Mouse (Mus musculus) bone marrow, adult 2 months (tissue): ENCODE data around the gene Mllt10. TPM values are rescaled to one million over a fixed set of nuclear protein-coding genes. Genes with fewer than 3 reads are reported as not detected.
A peak's percentile ranks its signal among the peaks of the same experiment; 100 is the strongest.

Experiments used
- H3K27ac ChIP-seq: fragments of 200-500 bp; 2 replicates; pipeline ENCODE4 v1.5.1; 2012; ENCODE audit warnings: low read depth, mild to moderate bottlenecking, control low read depth, inconsistent platforms, low read length; ENCODE audit not compliant: control insufficient read depth, poor library complexity, insufficient read depth
- H3K4me1 ChIP-seq: fragments of 200-500 bp; 2 replicates; pipeline ENCODE4 v1.6.1; 2011; ENCODE audit warnings: low read length; ENCODE audit not compliant: control insufficient read depth, insufficient read depth
- H3K4me3 ChIP-seq: fragments of 200-500 bp; replicated peaks from 2 replicates; pipeline ENCODE3; 2011; ENCODE audit warnings: mild to moderate bottlenecking, low read depth, low read length, control low read depth; ENCODE audit not compliant: control insufficient read depth
- CTCF ChIP-seq: fragments of 200-500 bp; IDR thresholded peaks from 2 replicates; pipeline ENCODE4 v1.5.1; 2011; ENCODE audit warnings: low read length, control low read depth; ENCODE audit not compliant: control insufficient read depth, insufficient read depth
- POLR2A ChIP-seq: fragments of 200-500 bp; IDR thresholded peaks from 2 replicates; pipeline ENCODE4 v1.6.1; 2011; ENCODE audit warnings: low read depth, mild to moderate bottlenecking, control low read depth, low read length, borderline replicate concordance; ENCODE audit not compliant: control insufficient read depth
- WGBS: fragments of 180-500 bp; shearing (Covaris S2); methylation state at CpG from one replicate; pipeline ENCODE4 v1.1.7; 2018; 5-methylcytosine and 5-hydroxymethylcytosine counted together
- polyA plus RNA-seq: library from polyadenylated mRNA; stranded (reverse); fragments of >200 nt; gene quantifications from 2 replicates; pipeline ENCODE4 v1.2.4, GENCODE M21; 2011; ENCODE audit warnings: low replicate concordance; ENCODE audit not compliant: missing spikeins, insufficient read depth, insufficient read length

Gene Mllt10
- polyA plus RNA-seq, 1 experiment = 49.4 TPM

- WGBS = 84% methylated on average over 46 of the region's 46 CpGs
- Histone ChIP-seq H3K27ac (no peak overlapping the region), H3K4me1 (no peaks in the 10 kb centered on the region), H3K4me3 (no peak overlapping the region)
- no peak for TF ChIP-seq POLR2A
- no peak for TF ChIP-seq CTCF
These were observed 15.3 kb upstream of the Mllt10 start for GRCm38 (mm10) chr2:18039566-18040290.

DNA sequence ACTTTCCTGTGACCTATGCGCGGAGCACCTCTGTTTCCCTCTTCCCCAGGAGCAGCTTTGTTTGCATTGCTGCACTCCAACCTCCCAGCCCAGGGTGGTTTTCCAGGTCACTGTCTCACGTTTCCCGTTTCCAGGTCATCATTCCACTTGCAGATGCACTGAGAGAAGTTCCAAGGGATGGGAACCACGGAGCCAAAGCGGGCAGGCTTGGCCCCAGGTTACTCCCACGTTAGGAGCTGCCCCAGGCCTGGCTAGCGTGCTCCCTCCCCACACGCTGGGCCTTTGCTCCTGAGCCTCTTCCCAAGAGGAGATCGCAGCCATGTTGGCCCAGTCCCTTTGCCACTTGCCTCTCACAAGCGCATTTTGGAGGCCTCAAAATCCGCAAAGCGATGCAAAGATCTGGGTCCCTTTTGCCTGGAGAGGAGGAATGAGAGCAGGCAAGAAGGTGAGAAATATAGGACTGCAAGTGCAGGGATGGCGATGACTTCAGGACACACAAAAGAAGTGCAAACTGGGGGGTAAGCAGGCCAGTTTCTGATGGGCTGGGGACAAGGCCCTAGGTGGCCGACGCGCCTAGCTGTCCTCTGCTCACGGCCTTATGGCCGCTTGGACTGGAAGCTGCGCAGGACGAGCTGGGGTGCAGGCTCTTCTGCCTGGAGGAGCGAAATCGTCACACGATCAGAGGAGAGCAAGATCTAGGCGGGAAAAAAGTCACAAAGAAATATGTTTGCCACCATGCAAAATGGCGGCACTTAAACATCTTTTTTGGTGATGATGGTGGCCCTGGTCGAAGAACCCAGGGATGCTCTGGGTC, 14.5 kb upstream of the Mllt10 start:
- H3K4me1 ChIP-seq = no peaks in the 10 kb centered on the region
- no peak overlapping the region for H3K27ac ChIP-seq
- no peak overlapping the region for H3K4me3 ChIP-seq
- TF ChIP-seq CTCF (no peak), POLR2A (no peak)
- 90% methylated on average over 27 of the region's 27 CpGs for WGBS

DNA sequence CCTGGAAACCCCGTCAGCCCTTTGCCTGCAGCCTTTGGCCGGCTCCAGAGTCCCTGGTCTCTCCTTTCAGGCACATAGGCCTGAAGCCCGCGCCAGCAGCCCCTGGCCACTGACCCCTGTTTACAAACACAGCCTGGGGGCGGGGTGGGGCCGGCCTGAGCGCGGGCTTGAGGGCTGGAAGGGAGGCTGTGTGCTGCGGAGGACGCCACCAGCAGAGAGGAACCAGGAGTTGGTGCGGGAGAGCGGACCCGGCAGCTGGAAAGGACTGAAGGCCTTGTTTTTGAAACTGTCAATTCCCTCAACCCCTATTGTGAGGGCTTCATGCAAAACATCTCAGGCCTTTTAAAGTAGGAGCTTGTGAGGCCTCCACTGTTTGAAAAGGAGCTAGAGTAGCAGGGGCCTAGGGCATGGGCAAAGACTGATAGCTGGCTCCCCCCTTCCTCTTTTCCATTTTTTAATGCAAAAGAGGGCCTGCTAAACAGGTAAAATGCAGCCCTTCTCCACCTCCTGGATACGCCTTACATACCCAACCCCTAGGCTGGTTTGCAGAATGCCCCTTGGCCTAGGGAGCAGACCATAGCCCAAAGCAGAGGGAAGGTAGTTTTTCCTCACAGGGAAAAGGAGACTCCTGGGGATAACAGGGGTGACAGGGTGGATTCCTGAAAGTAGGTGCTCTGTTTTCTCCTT, 13.7 kb upstream of the Mllt10 start:
- H3K4me1 ChIP-seq = no peaks in the 10 kb centered on the region
- no peak overlapping the region for H3K4me3 ChIP-seq
- no peak overlapping the region for H3K27ac ChIP-seq
- TF ChIP-seq CTCF (no peak), POLR2A (no peak)
- 88% methylated on average over 14 of the region's 14 CpGs for WGBS

GRCm38 (mm10) chr2:18045143-18045780, 9.8 kb upstream of the Mllt10 start:
- WGBS = 82% methylated on average over 7 of the region's 7 CpGs
- Histone ChIP-seq H3K4me3 (no peak overlapping the region), H3K27ac (no peak overlapping the region), H3K4me1 (no peaks in the 10 kb centered on the region; the same call in 1 of the 2 replicates)
- TF ChIP-seq CTCF (no peak), POLR2A (no peak)

GRCm38 (mm10) chr2:18045781-18046181, 9.3 kb upstream of the Mllt10 start:
- Histone ChIP-seq H3K4me3 (no peak overlapping the region), H3K27ac (no peak overlapping the region), H3K4me1 (no peaks in the 10 kb centered on the region; the same call in 1 of the 2 replicates)
- 75% methylated on average over 6 of the region's 6 CpGs for WGBS
- TF ChIP-seq POLR2A (no peak), CTCF (no peak)

DNA sequence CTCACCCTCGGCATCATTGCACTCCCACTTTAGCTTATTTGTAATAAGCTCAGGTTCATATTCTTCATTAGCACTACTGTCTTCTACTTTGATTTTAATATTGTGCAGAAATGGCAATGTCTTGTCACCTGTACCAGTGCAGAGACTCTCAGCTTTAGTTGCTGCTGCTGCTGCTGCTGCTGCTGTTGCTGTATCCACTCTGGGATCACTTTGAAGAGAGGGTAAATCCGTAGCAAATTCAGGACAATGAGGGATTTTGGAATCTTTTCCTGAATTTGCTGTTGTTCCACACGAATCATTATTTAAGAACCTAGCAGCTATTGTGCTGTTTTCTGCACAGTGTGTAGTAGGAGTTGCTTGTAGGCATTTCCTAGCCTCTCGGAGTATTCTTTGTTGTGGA, 8.9 kb upstream of the Mllt10 start:
- WGBS = 42% methylated on average over 4 of the region's 4 CpGs
- Histone ChIP-seq H3K27ac (no peak overlapping the region), H3K4me3 (no peak overlapping the region), H3K4me1 (no peaks in the 10 kb centered on the region; the same call in 1 of the 2 replicates)
- no peak for TF ChIP-seq POLR2A
- no peak for TF ChIP-seq CTCF

- under 1% methylated on average over 64 of the region's 64 CpGs for WGBS
- peak overlapping the region; percentile 69 for H3K4me3 ChIP-seq
- H3K27ac ChIP-seq = no peak overlapping the region
- no peaks in the 10 kb centered on the region; the same call in 1 of the 2 replicates for H3K4me1 ChIP-seq
- TF ChIP-seq POLR2A (no peak), CTCF (no peak)
These were observed 8.0 kb upstream of the Mllt10 start for GRCm38 (mm10) chr2:18046758-18047645.
